9 mouse cellular contexts compared by ENCODE assay signal in the genomic region with DNA sequence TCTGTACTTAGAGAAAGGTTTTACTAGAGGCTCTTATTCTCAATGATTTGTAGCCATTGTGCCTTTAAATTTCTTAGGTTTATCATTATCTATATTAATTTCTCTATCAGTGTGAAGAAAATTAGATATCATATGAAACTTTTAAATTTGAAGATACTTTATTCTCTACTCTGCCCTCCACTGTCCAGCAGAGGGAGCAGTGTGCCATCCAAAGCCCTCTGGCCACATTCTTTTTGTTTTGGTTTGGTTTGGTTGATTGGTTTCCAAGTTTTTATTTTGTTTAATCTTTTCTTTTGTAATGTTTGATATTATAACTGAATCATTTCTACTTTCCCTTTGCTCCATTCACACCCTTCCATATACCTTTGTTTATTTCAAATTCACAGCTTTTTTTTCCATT.
DNase-seq lines count a peak whose midpoint lies in the region; ATAC-seq and TF ChIP-seq lines count a peak whose summit lies in the region.
"Had no signal": no experiment of that assay in that cellular context is flagged by ENCODE, and none has a peak within 500 bp of the region (broad histone marks: within the 10 kb centered on the region; RNA-seq: fewer than 3 reads in every experiment).

No protein-coding gene starts in this region.

- peak; percentile 5 for DNase-seq in urinary bladder, postnatal 25 days (ENCODE audit: low spot score)
- DNase-seq in urinary bladder, postnatal 4 days (ENCODE audit: low spot score in 2 of 2) = no peak
- DNase-seq in embryo, embryonic 10.5 days (ENCODE audit: low spot score) = peak; percentile 44
- peak; percentile 3 for DNase-seq in telencephalon, adult 2 months (ENCODE audit: low read depth, low spot score)

- H3K27ac ChIP-seq in intestine, postnatal 0 days (ENCODE audit: low read depth, low read length) = no peak overlapping the region
- H3K27ac ChIP-seq in intestine, embryonic 15.5 days = no peak overlapping the region
- no peak overlapping the region for H3K27ac ChIP-seq in forebrain, embryonic 13.5 days
- H3K27ac ChIP-seq: neural tube, embryonic 12.5 days had no signal

- no peaks in the 10 kb centered on the region for H3K4me1 ChIP-seq in intestine, postnatal 0 days (replicated peaks; ENCODE audit: control insufficient read depth, insufficient read depth, low read length)
- no peaks in the 10 kb centered on the region for H3K4me1 ChIP-seq in intestine, embryonic 15.5 days (replicated peaks)
- no peaks in the 10 kb centered on the region for H3K4me1 ChIP-seq in forebrain, embryonic 13.5 days
- H3K4me1 ChIP-seq: neural tube, embryonic 12.5 days had no signal

- H3K9ac ChIP-seq in intestine, postnatal 0 days (ENCODE audit: low read depth, low read length) = no peak overlapping the region
- H3K9ac ChIP-seq in intestine, embryonic 15.5 days = no peak overlapping the region
- H3K9ac ChIP-seq in forebrain, embryonic 13.5 days = no peak overlapping the region
- H3K9ac ChIP-seq: neural tube, embryonic 12.5 days had no signal

- no peaks in the 10 kb centered on the region for H3K36me3 ChIP-seq in intestine, postnatal 0 days (ENCODE audit: control insufficient read depth, insufficient read depth)
- no peaks in the 10 kb centered on the region for H3K36me3 ChIP-seq in intestine, embryonic 15.5 days
- no peaks in the 10 kb centered on the region for H3K36me3 ChIP-seq in forebrain, embryonic 13.5 days (ENCODE audit: poor library complexity, severe bottlenecking)
- H3K36me3 ChIP-seq: neural tube, embryonic 12.5 days had no signal

- H3K9me3 ChIP-seq in intestine, postnatal 0 days (ENCODE audit: control insufficient read depth) = no peaks in the 10 kb centered on the region
- H3K9me3 ChIP-seq in intestine, embryonic 15.5 days = no peaks in the 10 kb centered on the region
- no peaks in the 10 kb centered on the region for H3K9me3 ChIP-seq in forebrain, embryonic 13.5 days (replicated peaks)
- H3K9me3 ChIP-seq: neural tube, embryonic 12.5 days had no signal

- ATAC-seq in intestine, postnatal 0 days = no peak
- no peak for ATAC-seq in intestine, embryonic 15.5 days
- no peak for ATAC-seq in erythroid progenitor cell, adult 5-6 weeks (replicated peaks; ENCODE audit: low FRiP score, poor library complexity, severe bottlenecking)
- no peak for ATAC-seq in forebrain, embryonic 13.5 days

- H3K27me3 ChIP-seq in intestine, postnatal 0 days (replicated peaks; ENCODE audit: control insufficient read depth, insufficient read depth, low read length) = no peaks in the 10 kb centered on the region
- H3K27me3 ChIP-seq in intestine, embryonic 15.5 days (replicated peaks) = no peaks in the 10 kb centered on the region
- H3K27me3 ChIP-seq in forebrain, embryonic 13.5 days = no peaks in the 10 kb centered on the region
- H3K27me3 ChIP-seq: neural tube, embryonic 12.5 days had no signal

- TF ChIP-seq CTCF in intestine, postnatal 0 days (IDR thresholded peaks at IDR 0.05; ENCODE audit: low read depth) = peak; percentile 72

- no peak overlapping the region for H3K4me2 ChIP-seq in intestine, postnatal 0 days (replicated peaks; ENCODE audit: low read depth)
- no peak overlapping the region for H3K4me2 ChIP-seq in intestine, embryonic 15.5 days (replicated peaks)
- H3K4me2 ChIP-seq in forebrain, embryonic 13.5 days = no peak overlapping the region
- H3K4me2 ChIP-seq: neural tube, embryonic 12.5 days had no signal

- no peak overlapping the region for H3K4me3 ChIP-seq in intestine, postnatal 0 days (ENCODE audit: low read depth, low read length)
- no peak overlapping the region for H3K4me3 ChIP-seq in intestine, embryonic 15.5 days (replicated peaks)
- H3K4me3 ChIP-seq in forebrain, embryonic 13.5 days = no peak overlapping the region
- H3K4me3 ChIP-seq: neural tube, embryonic 12.5 days had no signal

Comparison
In these comparisons a context has a peak if more than half of its experiments do, and no peak if none do; other contexts are left out.
1. DNase-seq: peak in urinary bladder, postnatal 25 days (single experiment), embryo, embryonic 10.5 days (single experiment) and telencephalon, adult 2 months (single experiment); none in urinary bladder, postnatal 4 days (0 of 2).